Comparison of ENCODE assay signal across 11 mouse cellular contexts in genomic region chr14:105542486-105543145, GRCm38 (mm10).
A peak's percentile ranks its signal among the peaks of the same experiment; 100 is the strongest.
DNase-seq lines count a peak whose midpoint lies in the region; ATAC-seq and TF ChIP-seq lines count a peak whose summit lies in the region.
"Had no signal": no experiment of that assay in that cellular context is flagged by ENCODE, and none has a peak within 500 bp of the region (broad histone marks: within the 10 kb centered on the region; RNA-seq: fewer than 3 reads in every experiment).

No protein-coding gene starts in this region.

- no peaks in the 10 kb centered on the region for H3K9me3 ChIP-seq in heart, embryonic 10.5 days
- H3K9me3 ChIP-seq in stomach, embryonic 16.5 days (replicated peaks; ENCODE audit: control insufficient read depth, low read length), result no peaks in the 10 kb centered on the region
- H3K9me3 ChIP-seq in stomach, postnatal 0 days (ENCODE audit: control insufficient read depth, low read length), result no peaks in the 10 kb centered on the region
- H3K9me3 ChIP-seq in intestine, embryonic 16.5 days (ENCODE audit: control insufficient read depth, low read length), result no peaks in the 10 kb centered on the region
- H3K9me3 ChIP-seq: stomach, embryonic 15.5 days had no signal

- TF ChIP-seq EP300 in stomach, postnatal 0 days (optimal IDR thresholded peaks at IDR 0.05), result no peak

- no peaks in the 10 kb centered on the region for H3K27me3 ChIP-seq in heart, embryonic 10.5 days (ENCODE audit: insufficient read depth, poor library complexity, severe bottlenecking)
- no peaks in the 10 kb centered on the region for H3K27me3 ChIP-seq in stomach, embryonic 16.5 days (ENCODE audit: control insufficient read depth, insufficient read depth, low read length)
- H3K27me3 ChIP-seq in stomach, postnatal 0 days (ENCODE audit: control insufficient read depth, insufficient read depth, low read length), result no peaks in the 10 kb centered on the region
- no peaks in the 10 kb centered on the region for H3K27me3 ChIP-seq in intestine, embryonic 16.5 days (replicated peaks; ENCODE audit: control insufficient read depth, insufficient read depth, low read length)
- H3K27me3 ChIP-seq: stomach, embryonic 15.5 days had no signal

- H3K27ac ChIP-seq in heart, embryonic 10.5 days, result peak overlapping the region; percentile 67
- H3K27ac ChIP-seq in stomach, embryonic 16.5 days (ENCODE audit: low read length), result no peak overlapping the region
- no peak overlapping the region for H3K27ac ChIP-seq in stomach, postnatal 0 days (replicated peaks)
- no peak overlapping the region for H3K27ac ChIP-seq in intestine, embryonic 16.5 days (ENCODE audit: low read length)
- H3K27ac ChIP-seq: macrophage; stomach, embryonic 15.5 days had no signal

- 0 out of 2 replicates have a peak overlapping the region, but pooled peaks have one; percentile 1 for H3K4me2 ChIP-seq in stomach, embryonic 16.5 days (ENCODE audit: low read depth, low read length)
- H3K4me2 ChIP-seq in stomach, postnatal 0 days (replicated peaks; ENCODE audit: low read depth), result no peak overlapping the region
- 0 out of 2 replicates have a peak overlapping the region, but pooled peaks have one; percentile 7 for H3K4me2 ChIP-seq in intestine, embryonic 16.5 days (ENCODE audit: low read depth, low read length)
- H3K4me2 ChIP-seq: stomach, embryonic 15.5 days had no signal

- peaks cover 12% of the 10 kb centered on the region for H3K4me1 ChIP-seq in heart, embryonic 10.5 days
- no peaks in the 10 kb centered on the region for H3K4me1 ChIP-seq in stomach, embryonic 16.5 days (ENCODE audit: control insufficient read depth, insufficient read depth, low read length)
- H3K4me1 ChIP-seq in stomach, postnatal 0 days (replicated peaks; ENCODE audit: control insufficient read depth, insufficient read depth), result no peaks in the 10 kb centered on the region
- H3K4me1 ChIP-seq in intestine, embryonic 16.5 days (ENCODE audit: control insufficient read depth, insufficient read depth, low read length), result no peaks in the 10 kb centered on the region
- H3K4me1 ChIP-seq: stomach, embryonic 15.5 days had no signal

- WGBS in heart, embryonic 10.5 days, result 18% methylated on average over 15 of the region's 15 CpGs
- 40% methylated on average over 15 of the region's 15 CpGs for WGBS in stomach, embryonic 16.5 days
- 43% methylated on average over 15 of the region's 15 CpGs for whole genome bisulfite sequencing in stomach, postnatal 0 days
- WGBS in intestine, embryonic 16.5 days, result 43% methylated on average over 15 of the region's 15 CpGs

- no peak overlapping the region for H3K9ac ChIP-seq in stomach, embryonic 16.5 days (ENCODE audit: low read length)
- no peak overlapping the region for H3K9ac ChIP-seq in stomach, postnatal 0 days (ENCODE audit: low read length)
- H3K9ac ChIP-seq in intestine, embryonic 16.5 days (ENCODE audit: low read depth, low read length), result no peak overlapping the region
- H3K9ac ChIP-seq: stomach, embryonic 15.5 days had no signal

- no peak for ATAC-seq in stomach, embryonic 16.5 days (ENCODE audit: insufficient read depth, low FRiP score)
- ATAC-seq in stomach, postnatal 0 days (ENCODE audit: low FRiP score, low TSS enrichment), result no peak
- ATAC-seq in intestine, embryonic 16.5 days, result no peak

- TF ChIP-seq CTCF in stomach, postnatal 0 days (IDR thresholded peaks at IDR 0.05; ENCODE audit: low read depth), result no peak

- DNase-seq in heart, embryonic 10.5 days (ENCODE audit: low spot score), result no peak
- DNase-seq in heart, postnatal 4 days, result no peak
- no peak for DNase-seq in stomach, postnatal 0 days (ENCODE audit: low spot score)
- peak; percentile 76 for DNase-seq in retina, postnatal 1 day
- DNase-seq in right cerebral cortex, postnatal 36 days (ENCODE audit: low spot score in 2 of 2), result no peak
- DNase-seq in adrenal gland, postnatal 36 days, result no peak
- DNase-seq: adrenal gland, postnatal 25 days had no signal

- H3K4me3 ChIP-seq in heart, embryonic 10.5 days, result peak overlapping the region; percentile 45
- H3K4me3 ChIP-seq in stomach, embryonic 16.5 days (replicated peaks; ENCODE audit: low read length), result no peak overlapping the region
- H3K4me3 ChIP-seq in stomach, postnatal 0 days (ENCODE audit: low read depth, low read length), result no peak overlapping the region
- no peak overlapping the region for H3K4me3 ChIP-seq in intestine, embryonic 16.5 days (ENCODE audit: low read length)
- H3K4me3 ChIP-seq: stomach, embryonic 15.5 days had no signal

- H3K36me3 ChIP-seq in heart, embryonic 10.5 days, result no peaks in the 10 kb centered on the region
- H3K36me3 ChIP-seq in stomach, embryonic 16.5 days (ENCODE audit: control insufficient read depth, insufficient read depth, low read length), result no peaks in the 10 kb centered on the region
- no peaks in the 10 kb centered on the region for H3K36me3 ChIP-seq in stomach, postnatal 0 days (ENCODE audit: control insufficient read depth, insufficient read depth, low read length)
- no peaks in the 10 kb centered on the region for H3K36me3 ChIP-seq in intestine, embryonic 16.5 days (ENCODE audit: control insufficient read depth, insufficient read depth, low read length)
- H3K36me3 ChIP-seq: stomach, embryonic 15.5 days had no signal
